Mouse (Mus musculus): ENCODE results near the gene Fbxl17. TPM values are rescaled to one million over a fixed set of nuclear protein-coding genes. Genes with fewer than 3 reads are reported as not detected.

Fbxl17 gene
- polyA plus RNA-seq, 1 experiment from 2014 or later, result 5.8 TPM

GRCm38 (mm10) chr17:63108035-63108434 is 391.8 kb downstream of the Fbxl17 start:
- Histone ChIP-seq H3K9me3 (ENCODE audit: control insufficient read depth, low read length) (no peaks in the 10 kb centered on the region), H3K9ac (ENCODE audit: low read length) (no peak overlapping the region), H3K36me3 (ENCODE audit: control insufficient read depth, insufficient read depth, low read length) (no peaks in the 10 kb centered on the region), H3K4me3 (ENCODE audit: low read depth, low read length) (no peak overlapping the region), H3K4me2 (ENCODE audit: low read depth, low read length, severe bottlenecking) (no peak overlapping the region), H3K27me3 (ENCODE audit: control insufficient read depth, insufficient read depth, low read length) (no peaks in the 10 kb centered on the region; the same call in 1 of the 2 replicates), H3K4me1 (replicated peaks; ENCODE audit: control insufficient read depth, insufficient read depth, low read length) (peaks cover 13% of the 10 kb centered on the region), H3K27ac (ENCODE audit: low read depth, low read length) (no peak overlapping the region)
- 50% methylated on average over 5 of the region's 5 CpGs for WGBS
- DNase-seq (ENCODE audit: low spot score), result no peak
- ATAC-seq (replicated peaks; ENCODE audit: low FRiP score), result no peak

- Histone ChIP-seq H3K9ac (ENCODE audit: low read length) (no peak overlapping the region), H3K4me3 (ENCODE audit: low read depth, low read length) (no peak overlapping the region), H3K9me3 (ENCODE audit: control insufficient read depth, low read length) (no peaks in the 10 kb centered on the region), H3K36me3 (ENCODE audit: control insufficient read depth, insufficient read depth, low read length) (no peaks in the 10 kb centered on the region), H3K27me3 (ENCODE audit: control insufficient read depth, insufficient read depth, low read length) (no peaks in the 10 kb centered on the region; the same call in 1 of the 2 replicates), H3K4me1 (replicated peaks; ENCODE audit: control insufficient read depth, insufficient read depth, low read length) (peaks cover 13% of the 10 kb centered on the region), H3K4me2 (ENCODE audit: low read depth, low read length, severe bottlenecking) (no peak overlapping the region), H3K27ac (ENCODE audit: low read depth, low read length) (no peak overlapping the region)
- 57% methylated on average over 4 of the region's 4 CpGs for WGBS
- ATAC-seq (replicated peaks; ENCODE audit: low FRiP score) (no peak), DNase-seq (ENCODE audit: low spot score) (no peak)
Observed at GRCm38 (mm10) chr17:63107515-63107914, 392.3 kb downstream of the Fbxl17 start.

- WGBS, result 74% methylated on average over 2 of the region's 2 CpGs
- H3K9ac ChIP-seq (ENCODE audit: low read length), result no peak overlapping the region
- no peaks in the 10 kb centered on the region for H3K4me1 ChIP-seq (replicated peaks; ENCODE audit: control insufficient read depth, insufficient read depth, low read length)
- H3K27ac ChIP-seq (ENCODE audit: low read depth, low read length), result no peak overlapping the region
- no peak overlapping the region for H3K4me3 ChIP-seq (ENCODE audit: low read depth, low read length)
- H3K9me3 ChIP-seq (ENCODE audit: control insufficient read depth, low read length), result no peaks in the 10 kb centered on the region
- ATAC-seq (replicated peaks; ENCODE audit: low FRiP score), result no peak
- no peaks in the 10 kb centered on the region for H3K27me3 ChIP-seq (ENCODE audit: control insufficient read depth, insufficient read depth, low read length)
- no peak overlapping the region for H3K4me2 ChIP-seq (ENCODE audit: low read depth, low read length, severe bottlenecking)
- H3K36me3 ChIP-seq (ENCODE audit: control insufficient read depth, insufficient read depth, low read length), result no peaks in the 10 kb centered on the region
- DNase-seq (ENCODE audit: low spot score), result no peak
Observed at GRCm38 (mm10) chr17:63095553-63095952, 404.3 kb downstream of the Fbxl17 start.

GRCm38 (mm10) chr17:63095017-63095416 is 404.8 kb downstream of the Fbxl17 start:
- Histone ChIP-seq H3K4me1 (replicated peaks; ENCODE audit: control insufficient read depth, insufficient read depth, low read length) (no peaks in the 10 kb centered on the region), H3K27me3 (ENCODE audit: control insufficient read depth, insufficient read depth, low read length) (no peaks in the 10 kb centered on the region), H3K4me2 (ENCODE audit: low read depth, low read length, severe bottlenecking) (no peak overlapping the region), H3K9me3 (ENCODE audit: control insufficient read depth, low read length) (no peaks in the 10 kb centered on the region), H3K36me3 (ENCODE audit: control insufficient read depth, insufficient read depth, low read length) (no peaks in the 10 kb centered on the region), H3K9ac (ENCODE audit: low read length) (no peak overlapping the region), H3K4me3 (ENCODE audit: low read depth, low read length) (no peak overlapping the region), H3K27ac (ENCODE audit: low read depth, low read length) (no peak overlapping the region)
- 91% methylated on average over 4 of the region's 4 CpGs for WGBS
- DNase-seq (ENCODE audit: low spot score) (no peak), ATAC-seq (replicated peaks; ENCODE audit: low FRiP score) (no peak)

- Histone ChIP-seq H3K9me3 (ENCODE audit: control insufficient read depth, low read length) (no peaks in the 10 kb centered on the region), H3K27ac (ENCODE audit: low read depth, low read length) (no peak overlapping the region), H3K4me3 (ENCODE audit: low read depth, low read length) (no peak overlapping the region), H3K27me3 (ENCODE audit: control insufficient read depth, insufficient read depth, low read length) (no peaks in the 10 kb centered on the region), H3K36me3 (ENCODE audit: control insufficient read depth, insufficient read depth, low read length) (no peaks in the 10 kb centered on the region), H3K9ac (ENCODE audit: low read length) (no peak overlapping the region), H3K4me2 (ENCODE audit: low read depth, low read length, severe bottlenecking) (no peak overlapping the region), H3K4me1 (replicated peaks; ENCODE audit: control insufficient read depth, insufficient read depth, low read length) (no peaks in the 10 kb centered on the region)
- ATAC-seq (replicated peaks; ENCODE audit: low FRiP score), result no peak
- no peak for DNase-seq (ENCODE audit: low spot score)
- 85% methylated on average over 4 of the region's 4 CpGs for WGBS
Observed at GRCm38 (mm10) chr17:63093184-63093583, 406.6 kb downstream of the Fbxl17 start.

GRCm38 (mm10) chr17:63092774-63093173 is 407.0 kb downstream of the Fbxl17 start:
- Histone ChIP-seq H3K4me3 (ENCODE audit: low read depth, low read length) (no peak overlapping the region), H3K27me3 (ENCODE audit: control insufficient read depth, insufficient read depth, low read length) (no peaks in the 10 kb centered on the region), H3K36me3 (ENCODE audit: control insufficient read depth, insufficient read depth, low read length) (no peaks in the 10 kb centered on the region), H3K4me2 (ENCODE audit: low read depth, low read length, severe bottlenecking) (no peak overlapping the region), H3K27ac (ENCODE audit: low read depth, low read length) (no peak overlapping the region), H3K4me1 (replicated peaks; ENCODE audit: control insufficient read depth, insufficient read depth, low read length) (no peaks in the 10 kb centered on the region), H3K9me3 (ENCODE audit: control insufficient read depth, low read length) (no peaks in the 10 kb centered on the region), H3K9ac (ENCODE audit: low read length) (no peak overlapping the region)
- DNase-seq (ENCODE audit: low spot score), result no peak
- 84% methylated on average over 6 of the region's 6 CpGs for WGBS
- no peak for ATAC-seq (replicated peaks; ENCODE audit: low FRiP score)

GRCm38 (mm10) chr17:63090112-63090511 is 409.7 kb downstream of the Fbxl17 start:
- Histone ChIP-seq H3K27ac (ENCODE audit: low read depth, low read length) (no peak overlapping the region), H3K9me3 (ENCODE audit: control insufficient read depth, low read length) (no peaks in the 10 kb centered on the region), H3K9ac (ENCODE audit: low read length) (no peak overlapping the region), H3K27me3 (ENCODE audit: control insufficient read depth, insufficient read depth, low read length) (no peaks in the 10 kb centered on the region), H3K4me1 (replicated peaks; ENCODE audit: control insufficient read depth, insufficient read depth, low read length) (no peaks in the 10 kb centered on the region), H3K36me3 (ENCODE audit: control insufficient read depth, insufficient read depth, low read length) (no peaks in the 10 kb centered on the region), H3K4me2 (ENCODE audit: low read depth, low read length, severe bottlenecking) (no peak overlapping the region), H3K4me3 (ENCODE audit: low read depth, low read length) (no peak overlapping the region)
- ATAC-seq (replicated peaks; ENCODE audit: low FRiP score), result no peak
- 82% methylated on average over 3 of the region's 3 CpGs for WGBS
- no peak for DNase-seq (ENCODE audit: low spot score)

GRCm38 (mm10) chr17:63087265-63087664 is 412.6 kb downstream of the Fbxl17 start:
- Histone ChIP-seq H3K4me3 (ENCODE audit: low read depth, low read length) (no peak overlapping the region), H3K36me3 (ENCODE audit: control insufficient read depth, insufficient read depth, low read length) (no peaks in the 10 kb centered on the region), H3K4me2 (ENCODE audit: low read depth, low read length, severe bottlenecking) (no peak overlapping the region), H3K9ac (ENCODE audit: low read length) (no peak overlapping the region), H3K9me3 (ENCODE audit: control insufficient read depth, low read length) (no peaks in the 10 kb centered on the region), H3K27ac (ENCODE audit: low read depth, low read length) (no peak overlapping the region), H3K27me3 (ENCODE audit: control insufficient read depth, insufficient read depth, low read length) (no peaks in the 10 kb centered on the region), H3K4me1 (replicated peaks; ENCODE audit: control insufficient read depth, insufficient read depth, low read length) (no peaks in the 10 kb centered on the region)
- 92% methylated on average over 10 of the region's 10 CpGs for WGBS
- ATAC-seq (replicated peaks; ENCODE audit: low FRiP score), result no peak
- no peak for DNase-seq (ENCODE audit: low spot score)

GRCm38 (mm10) chr17:63086526-63086925 is 413.3 kb downstream of the Fbxl17 start:
- DNase-seq (ENCODE audit: low spot score), result no peak
- no peaks in the 10 kb centered on the region for H3K9me3 ChIP-seq (ENCODE audit: control insufficient read depth, low read length)
- 78% methylated on average over 3 of the region's 3 CpGs for WGBS
- ATAC-seq (replicated peaks; ENCODE audit: low FRiP score), result no peak
- no peaks in the 10 kb centered on the region for H3K27me3 ChIP-seq (ENCODE audit: control insufficient read depth, insufficient read depth, low read length)
- H3K4me2 ChIP-seq (ENCODE audit: low read depth, low read length, severe bottlenecking), result no peak overlapping the region
- H3K4me3 ChIP-seq (ENCODE audit: low read depth, low read length), result no peak overlapping the region
- no peak overlapping the region for H3K27ac ChIP-seq (ENCODE audit: low read depth, low read length)
- H3K36me3 ChIP-seq (ENCODE audit: control insufficient read depth, insufficient read depth, low read length), result no peaks in the 10 kb centered on the region
- H3K9ac ChIP-seq (ENCODE audit: low read length), result no peak overlapping the region
- H3K4me1 ChIP-seq (replicated peaks; ENCODE audit: control insufficient read depth, insufficient read depth, low read length), result no peaks in the 10 kb centered on the region
